Mouse (Mus musculus) kidney, postnatal 0 days (tissue): Measurements from ENCODE around the gene Fam178b. TPM values are rescaled to one million over a fixed set of nuclear protein-coding genes. Genes with fewer than 3 reads are reported as not detected.

Source experiments
- ATAC-seq: fragments of 200-750 bp; cut with Nextera tagmentation; replicated peaks from 2 replicates; pipeline ENCODE4 v1.8.0; 2017; ENCODE audit warnings: low read depth, moderate number of reproducible peaks, moderate TSS enrichment, moderate library complexity; ENCODE audit not compliant: low FRiP score
- DNase-seq: peaks from one replicate; pipeline ENCODE4 v3.0.0-alpha.2; 2016; ENCODE audit warnings: low spot score
- H3K27ac ChIP-seq: fragments of 300-500 bp; sonication (generic); 2 replicates; pipeline ENCODE4 v1.5.1; 2014; ENCODE audit warnings: mild to moderate bottlenecking
- H3K27me3 ChIP-seq: fragments of 300-500 bp; sonication (generic); 2 replicates; pipeline ENCODE4 v1.6.1; 2014; ENCODE audit warnings: low read length, mixed read lengths; ENCODE audit not compliant: insufficient read depth
- H3K36me3 ChIP-seq: fragments of 300-500 bp; sonication (generic); 2 replicates; pipeline ENCODE4 v1.6.1; 2014; ENCODE audit warnings: low read length, mixed read lengths; ENCODE audit not compliant: insufficient read depth
- H3K4me1 ChIP-seq: fragments of 300-500 bp; sonication (generic); replicated peaks from 2 replicates; pipeline ENCODE4 v1.6.1; 2014; ENCODE audit warnings: antibody characterized with exemption, low read length, mixed read lengths; ENCODE audit not compliant: insufficient read depth
- H3K4me2 ChIP-seq: fragments of 300-500 bp; sonication (generic); 2 replicates; pipeline ENCODE4 v1.6.1; 2014; ENCODE audit warnings: mild to moderate bottlenecking, low read length, moderate library complexity, mixed read lengths
- H3K4me3 ChIP-seq: fragments of 300-500 bp; sonication (generic); replicated peaks from 2 replicates; pipeline ENCODE4 v1.5.1; 2014; ENCODE audit warnings: low read depth, low read length
- H3K9ac ChIP-seq: fragments of 300-500 bp; sonication (generic); 2 replicates; pipeline ENCODE4 v1.6.1; 2014; ENCODE audit warnings: low read depth, low read length
- H3K9me3 ChIP-seq: fragments of 300-500 bp; sonication (generic); replicated peaks from 2 replicates; pipeline ENCODE4 v1.6.1; 2016; ENCODE audit warnings: low read length, inconsistent platforms, mixed read lengths
- CTCF ChIP-seq: IDR thresholded peaks from 2 replicates; pipeline ENCODE4 v1.5.1; 2016; ENCODE audit warnings: antibody characterized with exemption, low read depth, mild to moderate bottlenecking, moderate library complexity
- WGBS: fragments of 180-500 bp; shearing (Covaris S2); extraction: QIAGEN DNeasy Blood & Tissue Kit; methylation state at CpG from one replicate; pipeline ENCODE4 v1.1.7; 2014; 5-methylcytosine and 5-hydroxymethylcytosine counted together
- polyA plus RNA-seq: library from polyadenylated mRNA; unstranded; fragments of >200 nt; fragmentation: Nextera tagmentation; extraction: Ambion mirVana; gene quantifications from 2 replicates; pipeline ENCODE4 v1.2.1, GENCODE M21; 2015

Gene Fam178b
- polyA plus RNA-seq, 1 experiment from 2014 or later: 1.6 TPM

- no peak for TF ChIP-seq CTCF
- DNase-seq: no peak
- no peaks in the 10 kb centered on the region for H3K36me3 ChIP-seq
- H3K4me2 ChIP-seq: no peak overlapping the region
- H3K9me3 ChIP-seq: no peaks in the 10 kb centered on the region
- no peak for ATAC-seq
- whole genome bisulfite sequencing: 77% methylated on average over 5 of the region's 5 CpGs
- H3K9ac ChIP-seq: no peak overlapping the region
- H3K27ac ChIP-seq: no peak overlapping the region
- H3K4me3 ChIP-seq: no peak overlapping the region
- no peaks in the 10 kb centered on the region for H3K27me3 ChIP-seq
- H3K4me1 ChIP-seq: peaks cover 12% of the 10 kb centered on the region; the same call in 1 of the 2 replicates
Measured at GRCm38 (mm10) chr1:36633920-36634319, 49.1 kb downstream of the Fam178b start.

- Histone ChIP-seq H3K4me2 (no peak overlapping the region), H3K4me3 (no peak overlapping the region), H3K9me3 (no peaks in the 10 kb centered on the region), H3K9ac (no peak overlapping the region), H3K36me3 (no peaks in the 10 kb centered on the region), H3K27me3 (no peaks in the 10 kb centered on the region), H3K27ac (no peak overlapping the region), H3K4me1 (peaks cover 12% of the 10 kb centered on the region; the same call in 1 of the 2 replicates)
- no peak for TF ChIP-seq CTCF
- WGBS: 83% methylated on average over 1 of the region's 1 CpGs
- ATAC-seq: peak; percentile 21; the same call in 1 of the 2 replicates
- no peak for DNase-seq
Measured at GRCm38 (mm10) chr1:36632846-36633245, 50.1 kb downstream of the Fam178b start.

GRCm38 (mm10) chr1:36632090-36632489, 50.9 kb downstream of the Fam178b start:
- H3K4me3 ChIP-seq: no peak overlapping the region
- no peak for TF ChIP-seq CTCF
- no peak overlapping the region for H3K27ac ChIP-seq
- H3K36me3 ChIP-seq: no peaks in the 10 kb centered on the region
- no peak overlapping the region for H3K9ac ChIP-seq
- H3K27me3 ChIP-seq: no peaks in the 10 kb centered on the region
- DNase-seq (no peak), ATAC-seq (no peak)
- H3K4me2 ChIP-seq: no peak overlapping the region
- 88% methylated on average over 4 of the region's 4 CpGs for WGBS
- H3K9me3 ChIP-seq: no peaks in the 10 kb centered on the region
- peaks cover 12% of the 10 kb centered on the region; the same call in 1 of the 2 replicates for H3K4me1 ChIP-seq

GRCm38 (mm10) chr1:36631391-36631790, 51.6 kb downstream of the Fam178b start:
- H3K4me2 ChIP-seq: no peak overlapping the region
- no peak for DNase-seq
- H3K36me3 ChIP-seq: no peaks in the 10 kb centered on the region

GRCm38 (mm10) chr1:36630053-36630739, 52.8 kb downstream of the Fam178b start:
- 51% methylated on average over 3 of the region's 3 CpGs for WGBS
- no peaks in the 10 kb centered on the region for H3K9me3 ChIP-seq
- H3K4me3 ChIP-seq: no peak overlapping the region
- no peaks in the 10 kb centered on the region for H3K27me3 ChIP-seq
- no peak overlapping the region for H3K9ac ChIP-seq
- no peak for ATAC-seq
- no peak for DNase-seq
- no peak overlapping the region for H3K27ac ChIP-seq
- no peaks in the 10 kb centered on the region for H3K36me3 ChIP-seq
- no peak for TF ChIP-seq CTCF
- H3K4me2 ChIP-seq: no peak overlapping the region
- H3K4me1 ChIP-seq: 0 out of 2 replicates have a peak, but pooled peaks cover 8% of the 10 kb centered on the region

More at GRCm38 (mm10) chr1:36631391-36631790, 51.6 kb downstream of the Fam178b start:
- Histone ChIP-seq H3K27me3 (no peaks in the 10 kb centered on the region), H3K4me3 (no peak overlapping the region), H3K4me1 (peaks cover 8% of the 10 kb centered on the region; the same call in 1 of the 2 replicates), H3K9me3 (no peaks in the 10 kb centered on the region), H3K27ac (no peak overlapping the region), H3K9ac (no peak overlapping the region)
- TF ChIP-seq CTCF: no peak
- WGBS: 42% methylated on average over 4 of the region's 4 CpGs
- no peak for ATAC-seq

- H3K27ac ChIP-seq: no peak overlapping the region
- H3K4me2 ChIP-seq: no peak overlapping the region
- no peak for ATAC-seq
- DNase-seq: no peak
- no peaks in the 10 kb centered on the region for H3K36me3 ChIP-seq
- H3K9me3 ChIP-seq: no peaks in the 10 kb centered on the region
- no peak overlapping the region for H3K4me3 ChIP-seq
- H3K9ac ChIP-seq: no peak overlapping the region
- 39% methylated on average over 8 of the region's 8 CpGs for WGBS
- H3K27me3 ChIP-seq: no peaks in the 10 kb centered on the region
- H3K4me1 ChIP-seq: 0 out of 2 replicates have a peak, but pooled peaks cover 8% of the 10 kb centered on the region
- TF ChIP-seq CTCF: no peak
Measured at GRCm38 (mm10) chr1:36628585-36628984, 54.4 kb downstream of the Fam178b start.
